Mouse (Mus musculus): ENCODE results near the gene Catsper2.

Catsper2 gene

DNA sequence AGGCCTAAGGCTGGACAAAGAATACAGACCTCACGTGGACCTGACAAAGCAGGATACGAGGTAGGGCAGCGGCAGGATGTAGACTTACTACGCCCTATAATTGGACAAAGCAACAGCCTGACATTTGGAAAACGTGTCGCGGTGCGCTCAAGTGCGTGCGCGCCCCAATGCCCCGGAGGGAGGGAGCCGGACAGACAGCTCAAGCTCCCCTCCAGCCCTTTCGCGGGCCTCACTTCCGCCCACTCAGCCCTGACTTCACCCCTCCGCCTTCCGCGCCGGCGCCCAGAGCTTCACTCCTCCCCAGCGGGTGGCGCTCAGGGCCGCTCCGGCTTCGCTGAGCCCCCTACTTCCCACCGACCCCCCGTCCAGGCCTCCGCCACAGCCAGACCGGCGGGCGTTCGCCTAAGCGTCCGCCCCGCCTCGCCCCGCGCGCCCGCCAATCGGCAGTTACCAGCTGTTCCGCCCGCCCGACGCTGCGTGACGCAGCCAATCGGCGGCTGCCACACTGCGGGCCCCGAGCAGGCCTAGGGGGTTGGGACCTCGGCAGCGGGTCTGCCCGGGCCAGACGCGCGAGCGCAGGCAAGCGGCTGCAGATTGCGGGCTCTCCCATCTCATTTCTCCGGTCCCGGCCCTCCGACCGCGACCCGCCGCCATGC lies at the start of gene Catsper2, which contains the start of gene Pdia3:
TSS of gene Catsper2 (minus strand) at position 406 of the 656 bp plus-strand sequence.
TSS of gene Pdia3 (plus strand) at position 389 of the 656 bp plus-strand sequence.
- peak; percentile 95 for DNase-seq (ENCODE audit: low read depth, low spot score)

DNA sequence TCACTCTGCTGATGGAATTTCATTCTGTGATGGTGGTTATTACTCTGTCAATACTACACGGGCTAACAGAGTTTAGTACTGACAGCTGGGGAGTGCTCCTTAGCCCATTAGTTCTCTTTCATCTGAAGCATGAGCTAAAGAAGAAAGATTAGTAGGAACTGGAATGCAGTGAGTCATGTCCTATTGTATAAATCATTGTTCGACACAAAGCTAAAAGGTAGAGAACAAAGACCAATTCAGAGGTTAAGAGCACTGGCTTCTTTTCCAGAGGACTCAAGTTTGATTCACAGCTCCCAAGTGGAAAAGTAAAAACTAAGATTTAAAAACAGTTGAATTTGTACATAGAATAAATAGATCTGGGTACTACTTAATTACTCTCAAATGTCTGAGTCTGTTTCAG lies 46.5 kb upstream of the Catsper2 start:
- DNase-seq (ENCODE audit: low read depth, low spot score) = no peak

DNA sequence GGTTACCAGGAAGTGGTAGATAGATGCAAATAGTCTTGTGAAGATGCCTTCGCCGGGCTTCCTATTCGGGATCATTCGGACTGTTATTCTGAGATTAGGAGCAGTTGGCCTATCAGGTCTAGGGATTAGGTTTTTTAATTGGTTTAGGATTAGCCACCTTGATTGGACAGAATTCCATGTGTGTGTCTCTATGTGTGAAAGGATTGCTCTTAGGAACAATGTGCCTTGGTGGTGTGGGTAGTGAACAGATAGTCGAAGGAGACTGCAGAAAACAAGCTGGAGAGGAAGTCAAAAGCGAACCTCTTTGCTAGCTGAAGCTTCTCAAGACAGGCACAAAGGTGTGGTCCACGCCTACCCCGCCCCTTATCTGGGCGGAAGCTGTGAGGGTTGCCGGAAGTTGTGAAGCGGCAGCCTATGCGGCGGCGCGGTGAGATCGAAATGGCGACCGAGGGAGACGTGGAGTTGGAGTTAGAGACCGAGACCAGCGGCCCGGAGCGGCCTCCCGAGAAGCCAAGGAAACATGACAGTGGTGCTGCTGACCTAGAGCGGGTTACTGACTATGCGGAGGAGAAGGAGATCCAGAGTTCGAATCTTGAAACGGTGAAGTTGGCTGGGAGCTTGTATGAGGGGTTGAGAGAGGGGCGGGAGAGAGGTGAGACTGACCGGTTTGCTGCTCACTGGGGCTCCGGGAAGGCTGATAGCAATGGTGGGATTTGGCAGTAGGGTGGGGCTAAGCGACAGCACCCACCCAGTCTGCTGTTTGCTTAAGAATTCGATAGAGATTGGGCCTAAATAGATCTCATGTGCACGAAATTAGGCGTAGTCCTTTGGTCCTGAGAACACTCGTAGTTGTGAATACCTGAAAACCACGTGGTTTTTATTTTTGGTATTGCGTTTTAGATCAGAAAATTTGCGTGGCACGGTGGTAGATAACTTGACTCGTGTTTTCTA lies 43.4 kb upstream of the Catsper2 start, which contains the start of gene Serinc4:
TSS of gene Serinc4 (minus strand) at position 90 of the 951 bp plus-strand sequence.
- DNase-seq (ENCODE audit: low read depth, low spot score) = peak; percentile 94

DNA sequence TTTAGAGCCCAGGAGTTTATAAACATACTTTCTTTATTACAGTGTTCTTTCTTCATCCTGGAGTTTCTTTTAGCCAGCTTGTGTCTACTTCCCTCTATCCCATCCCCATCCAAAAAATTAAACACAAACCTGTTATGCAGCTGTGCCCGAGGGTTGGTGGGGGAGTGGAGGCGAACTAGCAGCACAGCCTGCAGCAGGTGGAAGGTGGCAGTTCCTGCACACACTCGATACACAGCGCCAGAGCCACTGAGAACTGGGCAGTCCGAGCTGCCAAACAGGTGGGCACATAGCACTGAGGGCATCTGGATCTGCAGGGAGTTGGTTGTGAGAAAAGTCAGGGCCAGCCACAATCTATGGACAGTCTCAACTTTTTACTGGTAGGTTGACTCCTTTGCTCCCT lies 41.9 kb upstream of the Catsper2 start:
- DNase-seq (ENCODE audit: low read depth, low spot score) = no peak

- DNase-seq (ENCODE audit: low read depth, low spot score) = no peak
These were observed 40.3 kb upstream of the Catsper2 start for GRCm38 (mm10) chr2:121453917-121454316.

- no peak for DNase-seq (ENCODE audit: low read depth, low spot score)
These were observed 39.4 kb upstream of the Catsper2 start, which contains the start of gene Hypk for GRCm38 (mm10) chr2:121452990-121453389. Gene Hypk (plus strand): TSS chr2:121453290.

GRCm38 (mm10) chr2:121452361-121452760 lies 38.8 kb upstream of the Catsper2 start:
- DNase-seq (ENCODE audit: low read depth, low spot score) = no peak

DNA sequence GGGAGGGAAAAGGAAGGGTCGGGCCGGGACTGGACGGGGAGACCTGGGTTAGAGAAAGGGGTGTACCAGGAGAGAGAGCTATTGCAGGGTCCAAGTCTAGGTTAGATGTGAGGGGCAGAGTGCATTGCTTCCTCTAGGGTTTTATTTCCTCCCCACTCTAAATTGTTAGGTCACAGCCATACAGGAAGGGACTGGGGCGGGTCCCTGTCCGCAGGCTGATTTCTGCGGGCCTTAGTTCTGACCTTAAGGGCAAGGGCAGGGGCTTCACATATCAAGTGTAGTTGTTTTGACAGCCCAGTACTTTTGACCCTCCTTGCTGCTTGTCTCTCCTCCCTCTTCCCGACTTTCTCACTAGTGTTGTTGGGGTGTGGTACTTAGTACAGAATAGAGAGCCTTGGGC lies 36.5 kb upstream of the Catsper2 start:
- DNase-seq (ENCODE audit: low read depth, low spot score) = peak; percentile 32

- no peak for DNase-seq (ENCODE audit: low read depth, low spot score)
These were observed 36.0 kb upstream of the Catsper2 start for GRCm38 (mm10) chr2:121449545-121450011.

DNA sequence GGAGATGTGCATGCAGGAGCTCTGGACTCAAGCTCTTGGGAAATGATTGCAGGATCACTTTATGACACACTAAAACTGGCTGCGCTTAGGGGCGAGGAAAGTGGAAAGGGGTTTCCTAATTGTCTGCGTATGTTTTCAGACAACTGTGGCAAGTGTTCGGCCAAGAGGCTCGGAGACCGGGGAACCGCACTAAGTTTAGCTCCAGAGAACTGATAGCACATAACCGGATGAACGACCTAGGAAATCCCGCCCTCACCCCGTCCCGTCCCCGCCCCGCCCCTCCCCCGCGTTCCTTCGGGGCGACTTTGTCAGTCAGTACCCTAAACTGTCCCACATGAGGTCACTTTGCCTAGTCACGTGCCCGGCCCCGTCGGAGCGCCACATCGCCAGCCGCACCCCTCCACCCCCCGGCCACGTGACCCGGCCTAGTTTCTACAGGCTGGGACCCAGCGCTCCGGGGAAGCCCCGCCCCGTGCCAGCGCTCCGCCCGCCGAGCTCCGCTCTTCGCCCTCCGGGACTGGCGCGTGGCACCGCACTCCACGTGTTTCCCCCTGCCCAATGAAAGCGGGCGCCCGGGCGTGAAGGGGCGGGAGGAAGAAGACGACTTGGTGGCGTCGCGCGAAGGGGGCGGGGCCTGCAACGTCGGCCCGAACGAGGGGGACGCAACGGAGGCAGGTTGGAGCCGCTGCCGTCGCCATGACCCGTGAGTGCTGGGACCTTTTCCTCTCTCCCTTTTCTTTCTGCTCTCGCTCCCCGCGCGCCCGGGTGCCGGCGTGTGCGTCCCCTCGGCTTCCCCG lies 35.3 kb upstream of the Catsper2 start, which contains the start of gene Serf2:
TSS of gene Serf2 (plus strand) at position 457 of the 797 bp plus-strand sequence.
- DNase-seq (ENCODE audit: low read depth, low spot score) = peak; percentile 99

- peak; percentile 51 for DNase-seq (ENCODE audit: low read depth, low spot score)
These were observed 34.5 kb upstream of the Catsper2 start for GRCm38 (mm10) chr2:121448136-121448535.

DNA sequence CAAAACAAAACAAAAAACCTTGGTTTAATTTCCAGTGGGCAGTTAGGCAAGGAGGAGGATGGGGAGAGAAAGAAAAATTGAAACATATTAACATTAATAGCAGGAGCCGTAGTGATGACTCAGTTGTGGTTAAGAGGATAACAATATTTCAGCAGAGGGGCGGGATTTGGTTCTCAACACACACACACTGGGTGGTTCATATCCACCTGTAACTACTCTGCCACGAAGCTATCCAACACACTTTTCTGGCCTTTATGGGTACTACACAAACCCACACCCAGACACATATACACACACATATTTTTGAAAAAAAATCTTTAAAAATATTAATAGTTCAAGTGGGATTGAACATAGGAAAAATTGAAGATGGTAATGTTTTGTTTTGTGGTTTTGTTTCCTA lies 33.4 kb upstream of the Catsper2 start:
- DNase-seq (ENCODE audit: low read depth, low spot score) = peak; percentile 37

DNA sequence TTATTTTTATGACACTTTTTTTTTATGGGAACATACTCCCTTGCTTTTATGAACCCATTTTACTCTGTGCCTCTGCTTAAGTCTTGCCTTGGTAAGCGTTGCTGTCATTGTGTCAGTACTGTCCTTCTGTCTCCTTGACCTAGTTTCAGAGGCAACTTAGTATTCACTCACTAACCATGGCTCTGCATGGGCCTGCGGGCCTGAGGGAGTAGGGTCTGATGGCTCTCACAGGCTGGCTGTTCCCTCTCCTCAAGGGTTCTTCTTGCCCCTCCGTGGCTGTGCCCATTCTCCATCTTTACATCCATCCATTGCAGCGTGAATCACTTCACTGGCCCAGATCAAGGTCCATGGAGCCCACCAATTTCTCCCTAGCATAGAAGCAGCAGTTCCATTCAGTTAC lies 32.9 kb upstream of the Catsper2 start:
- no peak for DNase-seq (ENCODE audit: low read depth, low spot score)

GRCm38 (mm10) chr2:121445117-121445516 lies 31.5 kb upstream of the Catsper2 start:
- no peak for DNase-seq (ENCODE audit: low read depth, low spot score)

DNA sequence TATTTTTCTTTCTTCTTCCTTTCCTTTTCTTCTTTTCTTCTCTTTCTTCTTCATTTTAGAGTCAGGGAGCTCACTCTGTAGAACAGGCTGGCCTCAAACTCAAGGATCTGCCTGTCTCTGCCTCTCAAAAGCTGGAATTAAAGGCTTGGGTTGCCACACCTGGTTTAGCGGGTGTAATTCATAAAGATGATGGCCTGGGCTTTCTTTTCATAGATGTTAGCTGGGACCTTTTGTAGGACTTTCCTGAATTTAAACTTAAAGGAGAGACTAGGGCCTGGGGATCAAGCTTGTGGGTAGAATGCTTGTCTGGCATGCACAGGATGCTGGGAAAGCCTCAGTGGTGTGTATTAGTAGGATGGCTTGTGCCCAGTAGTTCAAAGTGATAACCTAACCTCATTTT lies 30.6 kb upstream of the Catsper2 start, which contains the start of gene Ell3:
TSS of gene Ell3 (minus strand) at position 101 of the 400 bp plus-strand sequence.
- DNase-seq (ENCODE audit: low read depth, low spot score) = no peak

DNA sequence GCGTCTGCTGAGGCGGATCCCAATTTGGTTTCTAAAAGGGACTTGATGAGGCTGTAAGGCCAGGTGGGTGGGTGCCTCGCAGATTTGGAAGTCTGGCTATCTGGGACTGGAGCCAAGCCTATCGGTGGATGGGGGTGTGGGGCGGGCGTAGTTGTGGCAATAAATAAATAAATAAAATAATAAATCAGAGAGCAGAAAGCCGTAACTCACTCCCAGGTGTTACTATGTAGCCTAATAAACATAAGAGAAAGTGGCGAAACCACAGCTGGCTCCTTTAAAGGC lies 29.4 kb upstream of the Catsper2 start:
- DNase-seq (ENCODE audit: low read depth, low spot score) = no peak

GRCm38 (mm10) chr2:121442259-121443067 lies 28.9 kb upstream of the Catsper2 start:
- peak; percentile 86 for DNase-seq (ENCODE audit: low read depth, low spot score)

GRCm38 (mm10) chr2:121441800-121442199 lies 28.2 kb upstream of the Catsper2 start:
- peak; percentile 24 for DNase-seq (ENCODE audit: low read depth, low spot score)

DNA sequence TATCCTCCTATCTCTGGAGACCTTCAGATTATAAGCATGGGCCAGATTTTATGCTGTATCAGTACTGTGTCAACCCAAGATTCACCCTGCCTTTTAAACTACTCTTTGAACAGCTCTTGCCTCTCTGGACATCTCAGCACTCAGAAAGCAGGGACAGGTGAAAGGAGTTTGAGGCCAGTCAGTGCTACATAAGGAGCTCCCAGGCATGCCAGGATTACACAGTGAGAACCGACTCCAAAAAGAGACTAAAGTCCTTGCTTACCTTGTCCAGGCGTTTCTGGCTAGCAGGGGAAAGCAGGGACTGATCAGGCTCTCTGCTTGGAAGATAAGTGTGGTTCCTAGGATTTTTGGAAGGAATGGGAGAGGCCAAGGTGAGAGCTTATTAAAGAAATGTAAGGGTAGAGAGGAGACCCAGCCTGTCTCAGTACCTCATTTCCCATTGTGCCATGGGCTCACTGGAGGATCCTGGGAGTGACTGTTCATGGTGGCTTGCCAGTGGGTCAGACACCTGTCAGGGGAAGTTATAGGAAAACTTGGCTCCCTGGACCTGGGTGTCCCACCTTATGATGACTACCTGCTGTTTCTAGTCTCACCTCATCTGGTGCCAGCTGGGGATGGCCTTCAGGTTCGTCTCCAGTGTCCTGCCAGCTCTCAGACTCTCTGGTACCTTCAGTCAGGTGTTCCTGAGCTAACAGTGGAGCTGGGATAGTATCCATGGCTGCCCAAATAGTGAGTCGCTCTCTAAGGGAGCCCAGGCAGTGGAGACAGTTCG lies 27.4 kb upstream of the Catsper2 start:
- no peak for DNase-seq (ENCODE audit: low read depth, low spot score)

DNA sequence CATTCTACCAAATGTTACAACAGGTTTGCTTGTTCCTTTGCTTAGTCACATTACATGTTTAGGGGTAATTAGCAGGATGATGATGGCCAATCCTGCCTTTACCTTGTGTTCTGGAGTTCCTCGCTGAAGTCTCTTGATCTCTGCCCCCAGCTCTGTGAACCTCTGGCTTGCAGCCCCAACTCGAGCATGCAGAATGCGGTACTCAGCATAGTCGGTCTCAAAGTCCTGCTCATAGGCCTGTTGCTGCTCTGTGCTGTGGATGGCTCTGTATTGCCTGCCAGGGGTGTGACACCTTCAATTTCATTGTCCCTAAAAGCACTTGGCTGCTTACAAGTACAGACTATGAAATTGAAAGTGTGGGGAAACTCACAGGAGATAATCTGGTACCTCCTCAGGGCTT lies 26.2 kb upstream of the Catsper2 start:
- DNase-seq (ENCODE audit: low read depth, low spot score) = no peak
